Mouse (Mus musculus) sigmoid colon, adult 10 weeks (tissue): ENCODE results near the gene Krt76. TPM values are rescaled to one million over a fixed set of nuclear protein-coding genes. Genes with fewer than 3 reads are reported as not detected.

Experiments
- polyA plus RNA-seq: library from polyadenylated mRNA; stranded (reverse); fragments of 350-450 nt; fragmentation: Illumina TruSeq; extraction: RNeasy Lipid Tissue Mini Kit (QIAGEN cat#74804); gene quantifications from one replicate; pipeline ENCODE4 v1.2.3, GENCODE M21; 2014; ENCODE audit warnings: low read depth, low replicate concordance

Gene Krt76
- not detected for polyA plus RNA-seq

GRCm38 (mm10) chr15:101892820-101893219, at the start of gene Krt76:
Gene Krt76, minus strand, starts transcription at chr15:101892920.

GRCm38 (mm10) chr15:101940274-101940829, 47.6 kb upstream of the Krt76 start, which contains the start of gene Krt79:
Gene Krt79, minus strand, starts transcription at chr15:101940324.

GRCm38 (mm10) chr15:101924635-101925034, 31.9 kb upstream of the Krt76 start, which contains the start of gene Krt4:
Gene Krt4, minus strand, starts transcription at chr15:101924735.

GRCm38 (mm10) chr15:101869431-101869830, 23.3 kb downstream of the Krt76 start, which contains the start of gene Krt77:
Gene Krt77, minus strand, starts transcription at chr15:101869705.

GRCm38 (mm10) chr15:101850694-101851093, 42.0 kb downstream of the Krt76 start, which contains the start of gene Krt1:
Gene Krt1, minus strand, starts transcription at chr15:101850794.

Other genes with a start within 250 kb of the Krt76 start
- gene Gm5478, start 245.5 kb downstream of the Krt76 start, polyA plus RNA-seq, result not detected
- not detected for gene Krt6b, start 212.6 kb downstream of the Krt76 start, polyA plus RNA-seq
- gene Krt6a, start 198.6 kb downstream of the Krt76 start, polyA plus RNA-seq, result not detected
- gene Krt5, start 180.0 kb downstream of the Krt76 start, polyA plus RNA-seq, result not detected
- gene Krt71, start 149.8 kb downstream of the Krt76 start, polyA plus RNA-seq, result not detected
- gene Krt72, start 106.5 kb downstream of the Krt76 start, polyA plus RNA-seq, result not detected
- gene Krt73, start 90.6 kb downstream of the Krt76 start, polyA plus RNA-seq, result not detected
- gene Krt2, start 74.8 kb downstream of the Krt76 start, polyA plus RNA-seq, result not detected
- 0.16 TPM for gene Krt1, start 42.1 kb downstream of the Krt76 start, polyA plus RNA-seq
- gene Krt77, start 23.2 kb downstream of the Krt76 start, polyA plus RNA-seq, result not detected
- gene Krt4, start 31.8 kb upstream of the Krt76 start, polyA plus RNA-seq, result not detected
- gene Krt79, start 47.4 kb upstream of the Krt76 start, polyA plus RNA-seq, result not detected
- gene Krt78, start 61.4 kb upstream of the Krt76 start, polyA plus RNA-seq, result not detected
- gene Krt8, start 111.6 kb upstream of the Krt76 start, polyA plus RNA-seq, result 179 TPM
- gene Krt18, start 135.3 kb upstream of the Krt76 start, polyA plus RNA-seq, result 14.7 TPM
- 230 TPM for gene Eif4b, start 180.9 kb upstream of the Krt76 start, polyA plus RNA-seq
- gene Tns2, start 207.5 kb upstream of the Krt76 start, polyA plus RNA-seq, result 17.3 TPM
- gene Spryd3, start 243.3 kb upstream of the Krt76 start, polyA plus RNA-seq, result 1.5 TPM